Mouse (Mus musculus) hindbrain, embryonic 10.5 days (tissue): ENCODE results near the gene C130074G19Rik. TPM values are rescaled to one million over a fixed set of nuclear protein-coding genes. Genes with fewer than 3 reads are reported as not detected.
A peak's percentile ranks its signal among the peaks of the same experiment; 100 is the strongest.

ENCODE experiments used
- DNase-seq: peaks from one replicate; pipeline ENCODE4 v3.0.0-alpha.2; 2017; ENCODE audit warnings: low spot score
- H3K27ac ChIP-seq: fragments of 300-500 bp; sonication (generic); 2 replicates; pipeline ENCODE4 v1.5.1; 2016; ENCODE audit warnings: mild to moderate bottlenecking, moderate library complexity
- H3K27me3 ChIP-seq: fragments of 300-500 bp; sonication (generic); 2 replicates; pipeline ENCODE4 v1.6.1; 2016; ENCODE audit warnings: mild to moderate bottlenecking; ENCODE audit not compliant: poor library complexity, insufficient read depth, severe bottlenecking
- H3K36me3 ChIP-seq: fragments of 300-500 bp; sonication (generic); 2 replicates; pipeline ENCODE4 v1.6.1; 2016; ENCODE audit warnings: mild to moderate bottlenecking, moderate library complexity
- H3K4me1 ChIP-seq: fragments of 300-500 bp; sonication (generic); replicated peaks from 2 replicates; pipeline ENCODE4 v1.6.1; 2016; ENCODE audit warnings: mild to moderate bottlenecking
- H3K4me3 ChIP-seq: fragments of 300-500 bp; sonication (generic); 2 replicates; pipeline ENCODE4 v1.5.1; 2016; ENCODE audit warnings: mild to moderate bottlenecking, moderate library complexity
- H3K9me3 ChIP-seq: fragments of 300-500 bp; sonication (generic); 2 replicates; pipeline ENCODE4 v1.6.1; 2016; ENCODE audit warnings: mild to moderate bottlenecking, moderate library complexity
- WGBS: fragments of 180-500 bp; shearing (Covaris S2); methylation state at CpG from one replicate; pipeline ENCODE4 v1.1.7; 2016; 5-methylcytosine and 5-hydroxymethylcytosine counted together
- microRNA counts: library from miRNA; unstranded; fragments of <30 nt; microRNA quantifications from one replicate; lab custom pipeline; 2017
- polyA plus RNA-seq: library from polyadenylated mRNA; unstranded; fragments of >200 nt; fragmentation: Nextera tagmentation; extraction: Ambion mirVana; gene quantifications from 2 replicates; pipeline ENCODE4 v1.2.1, GENCODE M21; 2016

Gene C130074G19Rik
- polyA plus RNA-seq, 1 experiment from 2014 or later = 0.64 TPM

GRCm38 (mm10) chr1:184824439-184824851 is 58.6 kb downstream of the C130074G19Rik start:
- Histone ChIP-seq H3K4me1 (peaks cover 26% of the 10 kb centered on the region), H3K27ac (no peak overlapping the region), H3K36me3 (peaks cover 14% of the 10 kb centered on the region), H3K4me3 (no peak overlapping the region), H3K27me3 (peaks cover 7% of the 10 kb centered on the region; the same call in 1 of the 2 replicates), H3K9me3 (no peaks in the 10 kb centered on the region)
- peak; percentile 92 for DNase-seq
- 3% methylated on average over 12 of the region's 12 CpGs for WGBS

- peak; percentile 33 for DNase-seq
- H3K27ac ChIP-seq = no peak overlapping the region
- peaks cover 26% of the 10 kb centered on the region for H3K4me1 ChIP-seq
- H3K4me3 ChIP-seq = peak overlapping the region; percentile 27; the same call in 1 of the 2 replicates
- H3K27me3 ChIP-seq = peaks cover 7% of the 10 kb centered on the region; the same call in 1 of the 2 replicates
- whole genome bisulfite sequencing = 14% methylated on average over 11 of the region's 11 CpGs
- H3K9me3 ChIP-seq = no peaks in the 10 kb centered on the region
- H3K36me3 ChIP-seq = peaks cover 30% of the 10 kb centered on the region
Measured at GRCm38 (mm10) chr1:184822678-184823077, 60.3 kb downstream of the C130074G19Rik start.

MicroRNAs encoded within 50 kb of the gene (microRNA counts, 519-probe panel; counts per million panel counts)
- 1,255 counts per million, percentile 77 among the panel's probes with 10 or more counts for microRNA mmu-miR-1981 (lab: Ali Mortazavi, UCI)

Other genes starting within 250 kb of the C130074G19Rik start
- 4.7 and 6.9 TPM in 2 replicates for gene Hlx, start 150.6 kb downstream of the C130074G19Rik start, polyA plus RNA-seq
- 0.12 TPM in 1 of 2 replicates, not detected in the other for gene Marc1, start 71.9 kb downstream of the C130074G19Rik start, polyA plus RNA-seq
- 85.9 and 87.8 TPM in 2 replicates for gene Marc2, start 36.8 kb downstream of the C130074G19Rik start, polyA plus RNA-seq
- gene Mark1, start 116.4 kb upstream of the C130074G19Rik start, polyA plus RNA-seq = 2.8 and 3.8 TPM in 2 replicates